ENCODE assay signal across 20 mouse cellular contexts in the genomic region with DNA sequence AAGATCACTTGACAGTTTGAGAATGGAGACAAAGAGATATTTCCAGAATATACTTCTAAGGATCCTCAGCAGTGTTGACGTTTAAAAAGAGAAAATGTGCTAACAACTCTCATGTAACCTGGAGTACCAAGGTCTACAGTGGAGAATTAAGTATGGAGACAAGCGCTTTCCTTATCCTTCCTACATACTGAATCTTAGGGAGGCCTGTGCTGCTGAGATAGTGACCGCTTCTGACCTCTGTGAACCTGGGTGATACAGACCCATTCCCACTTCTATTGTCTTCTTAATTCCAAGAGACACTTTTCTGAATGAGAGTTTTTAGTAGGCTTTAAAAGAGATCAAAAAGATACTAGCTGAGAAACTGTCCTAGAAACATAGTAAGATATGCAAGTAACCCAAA.
DNase-seq lines count a peak whose midpoint lies in the region; ATAC-seq lines count a peak whose summit lies in the region.
"Had no signal": no experiment of that assay in that cellular context is flagged by ENCODE, and none has a peak within 500 bp of the region (broad histone marks: within the 10 kb centered on the region; RNA-seq: fewer than 3 reads in every experiment).

No protein-coding gene starts in this region.

- no peak overlapping the region for H3K4me3 ChIP-seq in liver, embryonic 13.5 days (replicated peaks)
- H3K4me3 ChIP-seq in liver, embryonic 11.5 days (ENCODE audit: low read depth, low read length), result no peak overlapping the region
- no peak overlapping the region for H3K4me3 ChIP-seq in liver, embryonic 16.5 days (ENCODE audit: low read depth, low read length)
- H3K4me3 ChIP-seq: embryonic facial prominence, embryonic 10.5 days; embryonic facial prominence, embryonic 12.5 days; erythroblast, embryonic 14.5 days; forebrain, embryonic 10.5 days; forebrain, embryonic 12.5 days had no signal

- H3K27me3 ChIP-seq in liver, embryonic 13.5 days, result no peaks in the 10 kb centered on the region
- H3K27me3 ChIP-seq in liver, embryonic 11.5 days (replicated peaks; ENCODE audit: control insufficient read depth, insufficient read depth, low read length), result no peaks in the 10 kb centered on the region
- H3K27me3 ChIP-seq in liver, embryonic 16.5 days (ENCODE audit: control insufficient read depth, insufficient read depth, low read depth, low read length), result no peaks in the 10 kb centered on the region
- H3K27me3 ChIP-seq: embryonic facial prominence, embryonic 12.5 days; forebrain, embryonic 12.5 days had no signal

- H3K9ac ChIP-seq in liver, embryonic 13.5 days, result no peak overlapping the region
- no peak overlapping the region for H3K9ac ChIP-seq in liver, embryonic 11.5 days (ENCODE audit: low read depth, low read length)
- no peak overlapping the region for H3K9ac ChIP-seq in liver, embryonic 16.5 days (ENCODE audit: low read depth, low read length)
- H3K9ac ChIP-seq: embryonic facial prominence, embryonic 12.5 days; forebrain, embryonic 12.5 days had no signal

- no peaks in the 10 kb centered on the region for H3K36me3 ChIP-seq in liver, embryonic 13.5 days
- no peaks in the 10 kb centered on the region for H3K36me3 ChIP-seq in liver, embryonic 11.5 days (ENCODE audit: control insufficient read depth, insufficient read depth, low read length)
- H3K36me3 ChIP-seq in liver, embryonic 16.5 days (ENCODE audit: control insufficient read depth, insufficient read depth), result no peaks in the 10 kb centered on the region
- H3K36me3 ChIP-seq: embryonic facial prominence, embryonic 10.5 days; embryonic facial prominence, embryonic 12.5 days; forebrain, embryonic 10.5 days; forebrain, embryonic 12.5 days had no signal

- H3K27ac ChIP-seq in liver, embryonic 13.5 days, result 0 out of 2 replicates have a peak overlapping the region, but pooled peaks have one; percentile 14
- H3K27ac ChIP-seq in liver, embryonic 11.5 days (ENCODE audit: low read depth, low read length), result no peak overlapping the region
- H3K27ac ChIP-seq in liver, embryonic 16.5 days (ENCODE audit: low read length), result no peak overlapping the region
- H3K27ac ChIP-seq: embryonic facial prominence, embryonic 10.5 days; embryonic facial prominence, embryonic 12.5 days; forebrain, embryonic 10.5 days; forebrain, embryonic 12.5 days had no signal

- H3K4me2 ChIP-seq in liver, embryonic 13.5 days, result no peak overlapping the region
- no peak overlapping the region for H3K4me2 ChIP-seq in liver, embryonic 11.5 days
- H3K4me2 ChIP-seq in liver, embryonic 16.5 days (ENCODE audit: low read depth, low read length), result no peak overlapping the region
- H3K4me2 ChIP-seq: embryonic facial prominence, embryonic 12.5 days; forebrain, embryonic 12.5 days had no signal

- 69% methylated on average over 3 of the region's 3 CpGs for WGBS in liver, embryonic 13.5 days (ENCODE audit: insufficient replicate concordance)
- 78% methylated on average over 3 of the region's 3 CpGs for WGBS in liver, embryonic 11.5 days
- 73% methylated on average over 3 of the region's 3 CpGs for WGBS in liver, embryonic 16.5 days (ENCODE audit: insufficient replicate concordance)

- peak; percentile 57 for ATAC-seq in liver, embryonic 13.5 days (ENCODE audit: low read depth)
- ATAC-seq in liver, embryonic 11.5 days (replicated peaks; ENCODE audit: low FRiP score), result no peak
- ATAC-seq in erythroblast, adult 5-6 weeks (replicated peaks; ENCODE audit: low FRiP score, poor library complexity, severe bottlenecking), result 0 out of 2 replicates have a peak, but pooled peaks have one; percentile 51
- ATAC-seq in liver, embryonic 16.5 days (ENCODE audit: low read depth), result 0 out of 2 replicates have a peak, but pooled peaks have one; percentile 39
- ATAC-seq: forebrain, embryonic 14.5 days; forebrain, embryonic 16.5 days had no signal

- no peak for DNase-seq in liver, embryonic 13.5 days
- DNase-seq in liver, embryonic 11.5 days (ENCODE audit: low spot score), result no peak
- DNase-seq in cerebellum, postnatal 25 days, result no peak
- DNase-seq: adrenal gland, adult 2 months; adrenal gland, postnatal 10 days; adrenal gland, postnatal 25 days; cerebellum, adult 11 months; cerebellum, adult 18-20 months; cerebellum, adult 8-10 months; cerebellum, adult 9-11 months; cerebellum, postnatal 14 days had no signal

- H3K4me1 ChIP-seq in liver, embryonic 13.5 days (replicated peaks), result peaks cover 18% of the 10 kb centered on the region
- H3K4me1 ChIP-seq in liver, embryonic 11.5 days (replicated peaks; ENCODE audit: control insufficient read depth, insufficient read depth, low read length), result no peaks in the 10 kb centered on the region
- H3K4me1 ChIP-seq in liver, embryonic 16.5 days (ENCODE audit: control insufficient read depth, low read depth, low read length), result no peaks in the 10 kb centered on the region; the same call in 1 of the 2 replicates

- no peaks in the 10 kb centered on the region for H3K9me3 ChIP-seq in liver, embryonic 13.5 days (replicated peaks)
- no peaks in the 10 kb centered on the region for H3K9me3 ChIP-seq in liver, embryonic 11.5 days (ENCODE audit: control insufficient read depth, low read length)
- no peaks in the 10 kb centered on the region for H3K9me3 ChIP-seq in liver, embryonic 16.5 days (replicated peaks; ENCODE audit: control insufficient read depth, low read length)
- H3K9me3 ChIP-seq: embryonic facial prominence, embryonic 10.5 days; embryonic facial prominence, embryonic 12.5 days; forebrain, embryonic 10.5 days; forebrain, embryonic 12.5 days had no signal
